Mouse (Mus musculus) cerebellum, adult 11-12 months (tissue): ENCODE results near the gene Calm1.

ENCODE experiments used
- DNase-seq: peaks from one replicate; pipeline ENCODE4 v3.0.0; 2022

The Calm1 gene

DNA sequence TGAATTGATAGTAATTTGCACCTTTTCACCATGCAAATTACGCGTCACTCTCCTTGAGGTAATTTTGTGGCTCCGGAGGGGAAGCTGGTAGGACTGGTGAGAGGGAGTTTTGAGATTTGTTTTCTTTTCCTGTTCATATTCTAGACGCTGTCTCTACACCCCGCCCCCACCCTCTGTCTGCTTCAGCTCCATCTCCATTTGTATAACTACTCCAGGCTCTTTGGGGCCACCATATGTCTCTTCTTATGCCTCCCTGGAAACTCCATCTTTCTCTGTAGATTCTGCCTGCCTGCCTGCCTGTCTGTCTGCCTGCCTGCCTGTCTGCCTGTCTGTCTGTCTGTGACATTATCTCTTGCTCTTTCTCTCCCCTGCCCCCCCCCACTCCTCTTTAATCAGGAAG, 26.8 kb downstream of the Calm1 start:
- DNase-seq: peak; percentile 1

- DNase-seq: no peak
These were observed 27.4 kb downstream of the Calm1 start for GRCm38 (mm10) chr12:100226621-100227020.

DNA sequence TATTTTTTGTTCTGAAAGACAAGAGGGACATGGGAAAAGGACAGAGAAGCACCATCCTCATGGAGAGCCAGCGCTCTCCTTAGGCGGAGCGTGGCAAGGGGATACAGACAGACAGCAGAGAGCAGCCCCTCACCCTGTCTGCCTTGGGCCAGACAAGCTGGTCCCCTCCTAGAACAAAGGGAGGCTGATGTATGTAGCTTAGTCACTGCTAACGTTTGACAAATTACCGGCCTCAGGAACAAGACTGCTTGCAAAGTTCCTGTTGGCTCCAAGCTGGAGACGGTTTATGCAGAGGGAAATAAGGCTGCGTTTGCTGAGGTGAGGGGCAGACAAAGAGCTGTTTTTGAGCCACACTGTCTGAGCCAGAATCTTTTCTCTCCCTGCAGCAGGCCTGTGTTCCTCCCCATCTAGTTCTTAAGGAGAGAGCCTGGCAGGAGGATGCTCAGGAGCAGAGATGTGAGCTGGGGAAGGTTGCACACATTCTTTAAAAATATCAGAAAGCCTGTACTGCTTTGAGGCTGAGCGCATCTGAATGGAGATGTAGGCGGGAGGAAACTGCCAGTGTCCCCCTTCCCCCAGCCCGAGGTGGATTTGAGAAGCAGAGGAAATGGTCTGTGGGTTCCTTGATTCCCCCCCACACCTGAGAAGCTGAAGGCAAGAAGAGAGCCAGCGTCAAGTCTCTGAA, 28.9 kb downstream of the Calm1 start:
- no peak for DNase-seq

DNA sequence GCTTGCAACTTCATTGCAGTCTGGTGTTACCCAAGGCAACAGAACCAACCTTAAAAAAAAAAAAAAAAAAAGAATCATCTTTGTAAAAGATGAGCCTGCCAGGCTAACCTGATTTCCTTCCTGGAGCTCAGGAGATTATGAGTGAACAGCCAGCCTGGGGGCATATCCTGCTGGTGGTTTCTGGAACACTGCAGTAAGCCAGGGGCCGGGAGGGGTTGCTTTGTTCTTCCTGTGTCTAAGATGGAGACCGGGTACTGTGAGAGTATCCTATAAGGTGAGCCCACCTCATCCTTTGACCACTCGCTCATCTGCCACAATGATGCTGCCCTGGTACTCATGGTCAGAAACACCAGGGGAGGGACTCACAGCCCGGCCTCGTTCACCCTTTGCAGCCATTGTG, 35.0 kb downstream of the Calm1 start:
- DNase-seq: no peak

- peak; percentile 72 for DNase-seq
These were observed 35.7 kb downstream of the Calm1 start for GRCm38 (mm10) chr12:100234919-100235318.

GRCm38 (mm10) chr12:100235423-100235822, 36.2 kb downstream of the Calm1 start:
- no peak for DNase-seq

DNA sequence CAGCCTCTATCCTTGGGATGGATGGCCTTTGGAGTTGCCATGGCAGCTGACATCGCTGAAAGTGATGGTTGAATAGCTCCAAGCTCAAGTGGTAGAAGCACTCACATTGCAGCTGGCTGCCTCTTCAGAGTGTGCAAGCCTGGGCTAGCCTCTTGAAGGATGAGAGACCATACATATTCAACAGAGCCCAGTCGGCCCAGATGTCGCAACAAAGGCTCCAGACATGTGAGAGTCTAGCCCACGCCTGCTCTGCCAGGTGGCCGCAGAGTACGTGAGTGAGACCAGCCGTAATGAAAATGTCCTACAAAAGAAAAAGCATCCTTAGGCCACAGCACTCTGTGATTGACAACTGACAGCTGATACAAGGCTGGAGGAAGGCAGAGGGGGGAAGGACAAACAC, 40.2 kb downstream of the Calm1 start:
- DNase-seq: no peak

GRCm38 (mm10) chr12:100239807-100240206, 40.6 kb downstream of the Calm1 start:
- peak; percentile 41 for DNase-seq

DNA sequence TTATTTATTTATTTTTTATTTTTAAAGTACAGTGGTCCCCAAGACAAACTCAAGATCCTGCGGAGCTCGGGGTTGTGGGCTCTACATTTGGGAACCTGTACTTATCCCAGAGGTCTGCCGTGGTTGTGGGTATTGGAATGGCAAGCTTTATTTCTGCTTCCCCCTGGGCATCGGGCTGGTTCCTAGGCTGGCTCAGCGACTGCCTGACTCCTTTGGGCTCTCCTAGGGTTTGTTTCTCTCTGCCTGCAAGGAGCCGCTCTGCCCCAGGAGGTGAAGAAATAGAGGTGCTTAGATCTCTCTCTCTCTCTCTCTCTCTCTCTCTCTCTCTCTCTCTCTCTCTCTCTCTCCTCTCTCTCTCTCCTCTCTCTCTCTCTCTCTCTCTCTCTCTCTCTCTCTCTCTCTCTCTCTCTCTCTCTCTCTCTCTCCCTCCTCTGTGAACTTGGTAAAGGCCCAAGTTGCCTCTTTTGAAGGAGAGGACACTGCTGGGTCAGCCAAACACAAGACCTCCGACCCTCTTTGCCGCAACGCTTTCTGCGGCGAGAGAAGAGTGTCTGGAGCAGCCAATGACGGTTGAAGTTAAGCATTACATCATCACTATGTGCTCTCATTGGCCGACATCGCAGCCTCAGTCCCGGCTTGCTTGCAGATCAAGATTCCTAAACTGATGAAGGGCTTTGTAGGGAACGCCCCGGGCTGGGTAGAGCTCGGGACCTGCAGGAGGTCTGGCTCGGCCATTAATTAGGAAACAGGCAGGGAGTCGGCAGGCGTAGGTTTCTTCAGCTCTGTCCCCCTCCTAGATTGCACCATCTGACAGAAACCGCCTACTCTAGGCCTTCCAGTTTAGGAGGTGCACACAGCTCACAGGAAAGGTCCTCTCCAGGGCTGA, 42.9 kb downstream of the Calm1 start:
- peak; percentile 91 for DNase-seq

DNA sequence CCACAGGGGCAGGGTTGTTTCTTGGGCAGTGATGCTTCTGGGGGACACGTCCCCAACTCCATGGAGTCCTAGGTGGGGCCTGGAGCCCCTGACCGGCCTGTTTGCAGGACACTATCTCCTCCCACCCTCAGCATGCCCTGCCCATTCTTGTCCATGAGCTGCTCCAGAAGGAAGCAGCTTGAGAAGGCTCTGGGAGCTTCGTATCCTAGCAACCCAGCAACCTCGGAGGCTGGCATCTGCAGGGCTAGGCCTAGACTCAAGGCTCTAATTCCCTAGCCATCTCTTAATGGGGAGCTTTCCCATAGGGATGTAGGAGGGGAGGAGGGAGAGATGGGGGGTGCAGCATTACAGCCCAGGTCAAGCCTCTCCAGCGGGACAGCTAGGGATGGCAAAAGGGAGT, 45.3 kb downstream of the Calm1 start:
- DNase-seq: peak; percentile 48

- DNase-seq: no peak
These were observed 49.9 kb downstream of the Calm1 start for GRCm38 (mm10) chr12:100249170-100249569.

- no peak for DNase-seq
These were observed 55.2 kb downstream of the Calm1 start for GRCm38 (mm10) chr12:100254471-100254870.

- no peak for DNase-seq
These were observed 56.3 kb downstream of the Calm1 start for GRCm38 (mm10) chr12:100255441-100255949.

GRCm38 (mm10) chr12:100257779-100258178, 58.5 kb downstream of the Calm1 start:
- no peak for DNase-seq
